Mouse (Mus musculus) intestine, postnatal 0 days (tissue): ENCODE data around the gene Smarcd3. TPM values are rescaled to one million over a fixed set of nuclear protein-coding genes. Genes with fewer than 3 reads are reported as not detected.

Source experiments
- ATAC-seq: fragments of 200-750 bp; cut with Nextera tagmentation; 2 replicates; pipeline ENCODE4 v1.8.0; 2017; ENCODE audit warnings: mild to moderate bottlenecking, moderate TSS enrichment, moderate library complexity
- H3K27ac ChIP-seq: fragments of 300-500 bp; sonication (generic); 2 replicates; pipeline ENCODE4 v1.5.1; 2014; ENCODE audit warnings: mild to moderate bottlenecking, low read depth, low read length, moderate library complexity
- H3K27me3 ChIP-seq: fragments of 300-500 bp; sonication (generic); replicated peaks from 2 replicates; pipeline ENCODE4 v1.6.1; 2014; ENCODE audit warnings: low read length, mixed read lengths; ENCODE audit not compliant: control insufficient read depth, insufficient read depth
- H3K36me3 ChIP-seq: fragments of 300-500 bp; sonication (generic); 2 replicates; pipeline ENCODE4 v1.6.1; 2014; ENCODE audit warnings: mild to moderate bottlenecking, moderate library complexity; ENCODE audit not compliant: control insufficient read depth, insufficient read depth
- H3K4me1 ChIP-seq: fragments of 300-500 bp; sonication (generic); replicated peaks from 2 replicates; pipeline ENCODE4 v1.6.1; 2014; ENCODE audit warnings: antibody characterized with exemption, low read length, mixed read lengths; ENCODE audit not compliant: control insufficient read depth, insufficient read depth
- H3K4me2 ChIP-seq: fragments of 300-500 bp; sonication (generic); replicated peaks from 2 replicates; pipeline ENCODE4 v1.6.1; 2014; ENCODE audit warnings: low read depth, mild to moderate bottlenecking, moderate library complexity
- H3K4me3 ChIP-seq: fragments of 300-500 bp; sonication (generic); 2 replicates; pipeline ENCODE4 v1.5.1; 2014; ENCODE audit warnings: low read depth, low read length
- H3K9ac ChIP-seq: fragments of 300-500 bp; sonication (generic); 2 replicates; pipeline ENCODE4 v1.6.1; 2014; ENCODE audit warnings: mild to moderate bottlenecking, low read depth, low read length
- H3K9me3 ChIP-seq: fragments of 300-500 bp; sonication (generic); 2 replicates; pipeline ENCODE4 v1.6.1; 2016; ENCODE audit warnings: mixed run types; ENCODE audit not compliant: control insufficient read depth
- CTCF ChIP-seq: sonication (generic); IDR thresholded peaks from 2 replicates; pipeline ENCODE4 v1.5.1; 2016; ENCODE audit warnings: low read depth, mild to moderate bottlenecking, control low read depth, antibody characterized with exemption, moderate library complexity
- WGBS: fragments of 180-500 bp; shearing (Covaris S2); extraction: QIAGEN DNeasy Blood & Tissue Kit; methylation state at CpG from one replicate; pipeline ENCODE4 v1.1.7; 2014; 5-methylcytosine and 5-hydroxymethylcytosine counted together
- microRNA counts: library from miRNA; unstranded; fragments of <30 nt; microRNA quantifications from one replicate; lab custom pipeline; 2016
- microRNA-seq: library from miRNA; unstranded; fragments of <30 nt; microRNA quantifications from one replicate; pipeline ENCODE4, GENCODE M21; 2016
- polyA plus RNA-seq: library from polyadenylated mRNA; unstranded; fragments of >200 nt; fragmentation: Nextera tagmentation; extraction: Ambion mirVana; gene quantifications from 2 replicates; pipeline ENCODE4 v1.2.1, GENCODE M21; 2015

Gene Smarcd3
- polyA plus RNA-seq, 1 experiment from 2014 or later = 6.6 TPM

DNA sequence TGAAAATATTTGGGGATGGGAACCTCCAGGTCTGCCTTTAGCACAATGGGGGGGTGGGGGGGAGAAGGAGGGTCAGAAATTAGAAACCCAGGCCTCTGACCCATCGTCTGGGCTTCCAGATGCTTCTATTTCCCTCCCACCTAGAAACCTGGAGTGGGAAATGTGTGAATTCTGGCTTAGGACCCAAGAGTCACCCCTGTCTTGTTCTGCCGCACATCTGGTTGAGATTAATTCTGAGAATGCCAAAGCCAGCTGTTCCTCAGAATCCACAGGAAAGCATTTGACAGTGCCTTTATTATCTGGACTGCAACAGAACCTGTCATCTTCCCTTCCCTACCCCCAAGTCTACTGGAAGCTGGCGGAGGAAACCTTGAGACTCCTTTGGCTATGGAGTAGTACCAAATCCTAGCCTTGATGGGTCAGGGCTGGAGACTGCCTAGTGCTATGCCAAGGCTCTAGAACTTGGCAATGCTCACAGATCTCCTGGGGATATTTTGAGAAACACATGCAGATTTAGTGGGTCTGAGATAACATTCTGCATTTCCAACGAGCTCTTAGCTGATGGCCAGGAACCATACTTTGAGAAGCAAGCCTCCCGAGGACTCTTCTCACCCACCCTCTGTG, 70.5 kb downstream of the Smarcd3 start:
- Histone ChIP-seq H3K36me3 (no peaks in the 10 kb centered on the region), H3K27ac (no peak overlapping the region)
- ATAC-seq = no peak

GRCm38 (mm10) chr5:24551317-24551688, 72.9 kb downstream of the Smarcd3 start:
- H3K4me3 ChIP-seq = no peak overlapping the region
- no peak for TF ChIP-seq CTCF
- 49% methylated on average over 2 of the region's 2 CpGs for WGBS

More for the DNA sequence above, 70.5 kb downstream of the Smarcd3 start:
- no peak overlapping the region for H3K9ac ChIP-seq
- 74% methylated on average over 5 of the region's 5 CpGs for WGBS
- H3K4me3 ChIP-seq = no peak overlapping the region
- 0 out of 2 replicates have a peak, but pooled peaks cover 4% of the 10 kb centered on the region for H3K27me3 ChIP-seq
- no peaks in the 10 kb centered on the region for H3K4me1 ChIP-seq
- H3K9me3 ChIP-seq = no peaks in the 10 kb centered on the region
- no peak for TF ChIP-seq CTCF
- no peak overlapping the region for H3K4me2 ChIP-seq

GRCm38 (mm10) chr5:24550598-24551316, 73.5 kb downstream of the Smarcd3 start:
- H3K36me3 ChIP-seq = no peaks in the 10 kb centered on the region
- no peak overlapping the region for H3K9ac ChIP-seq
- H3K4me2 ChIP-seq = peak overlapping the region; percentile 13; the same call in 1 of the 2 replicates
- no peak overlapping the region for H3K4me3 ChIP-seq
- 27% methylated on average over 26 of the region's 26 CpGs for WGBS
- no peak for ATAC-seq
- H3K9me3 ChIP-seq = no peaks in the 10 kb centered on the region
- TF ChIP-seq CTCF = no peak
- H3K27ac ChIP-seq = no peak overlapping the region
- no peaks in the 10 kb centered on the region for H3K4me1 ChIP-seq
- H3K27me3 ChIP-seq = 0 out of 2 replicates have a peak, but pooled peaks cover 4% of the 10 kb centered on the region

More at GRCm38 (mm10) chr5:24551317-24551688, 72.9 kb downstream of the Smarcd3 start:
- no peak for ATAC-seq
- Histone ChIP-seq H3K9ac (no peak overlapping the region), H3K27ac (no peak overlapping the region), H3K4me2 (0 out of 2 replicates have a peak overlapping the region, but pooled peaks have one; percentile 13), H3K9me3 (no peaks in the 10 kb centered on the region), H3K36me3 (no peaks in the 10 kb centered on the region), H3K27me3 (0 out of 2 replicates have a peak, but pooled peaks cover 4% of the 10 kb centered on the region), H3K4me1 (no peaks in the 10 kb centered on the region)

DNA sequence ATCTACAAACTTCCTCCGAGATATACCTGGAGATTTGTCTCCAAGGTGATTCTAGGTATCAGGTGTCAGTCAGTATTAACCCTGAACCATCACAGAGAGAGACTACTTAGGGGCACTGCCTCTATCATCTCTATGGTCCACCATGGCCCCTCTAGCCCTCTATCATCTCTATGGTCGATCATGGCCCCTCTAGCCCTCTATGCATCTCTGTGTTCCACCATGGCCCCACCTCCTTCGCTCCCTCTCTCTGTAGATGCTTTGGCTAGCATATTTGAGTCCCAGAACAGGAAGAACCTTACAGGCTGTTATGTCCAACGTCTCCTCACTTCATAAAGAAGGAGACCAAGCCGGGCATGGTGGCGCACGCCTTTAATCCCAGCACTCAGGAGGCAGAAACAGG, 81.6 kb downstream of the Smarcd3 start:
- Histone ChIP-seq H3K4me3 (no peak overlapping the region), H3K27ac (no peak overlapping the region), H3K36me3 (no peaks in the 10 kb centered on the region), H3K4me1 (no peaks in the 10 kb centered on the region), H3K4me2 (no peak overlapping the region), H3K27me3 (no peaks in the 10 kb centered on the region; the same call in 1 of the 2 replicates), H3K9me3 (no peaks in the 10 kb centered on the region), H3K9ac (no peak overlapping the region)
- no peak for TF ChIP-seq CTCF
- no peak for ATAC-seq
- 80% methylated on average over 7 of the region's 7 CpGs for WGBS

DNA sequence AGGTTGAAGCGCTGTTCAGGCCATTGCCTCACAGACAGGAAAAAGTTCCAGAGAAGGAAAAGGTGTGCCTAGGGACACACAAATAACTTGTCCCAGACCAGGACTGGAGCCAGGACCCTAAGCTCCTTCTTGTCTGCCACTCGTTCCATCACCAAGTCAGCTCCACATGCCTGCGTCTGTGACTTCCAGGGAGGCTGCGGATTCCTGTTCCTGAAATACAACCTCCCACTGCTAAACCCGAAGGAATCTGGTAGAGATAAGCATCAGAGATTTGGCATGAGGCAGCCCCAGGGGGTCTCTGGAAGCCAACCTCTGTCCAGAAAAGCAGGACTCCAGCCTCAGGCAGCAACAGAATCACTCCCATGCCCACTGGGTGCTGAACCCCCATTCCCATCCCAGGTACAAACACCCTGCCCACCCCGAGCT, 83.1 kb downstream of the Smarcd3 start:
- H3K27ac ChIP-seq = no peak overlapping the region
- H3K36me3 ChIP-seq = no peaks in the 10 kb centered on the region
- no peaks in the 10 kb centered on the region; the same call in 1 of the 2 replicates for H3K27me3 ChIP-seq
- H3K4me2 ChIP-seq = peak overlapping the region; percentile 48
- H3K9me3 ChIP-seq = no peaks in the 10 kb centered on the region
- WGBS = 14% methylated on average over 6 of the region's 6 CpGs
- H3K4me3 ChIP-seq = no peak overlapping the region
- no peak for ATAC-seq
- no peaks in the 10 kb centered on the region for H3K4me1 ChIP-seq
- no peak overlapping the region for H3K9ac ChIP-seq
- no peak for TF ChIP-seq CTCF

MicroRNAs within 50 kb of the gene (microRNA counts, 519-probe panel; counts per million panel counts)
- microRNA mmu-miR-671-3p (lab: Ali Mortazavi, UCI) (361 counts per million, percentile 1 among the panel's probes with 10 or more counts), microRNA mmu-miR-671-5p (lab: Ali Mortazavi, UCI) (not detected)

Small RNAs within 50 kb of the gene (microRNA-seq; reads per million reads assigned to microRNA genes)
- 248 reads per million, percentile 60 among the genes with 10 or more reads in this experiment for gene Mir671

Other genes with a start within 250 kb of the Smarcd3 start
- 0.42 and 0.61 TPM in 2 replicates for gene Atg9b, start 232.3 kb downstream of the Smarcd3 start, polyA plus RNA-seq
- 40.4 and 40.9 TPM in 2 replicates for gene Abcb8, start 230.7 kb downstream of the Smarcd3 start, polyA plus RNA-seq
- 0.08 and 0.17 TPM in 2 replicates for gene Asic3, start 211.0 kb downstream of the Smarcd3 start, polyA plus RNA-seq
- 28.4 and 29.9 TPM in 2 replicates for gene Cdk5, start 200.9 kb downstream of the Smarcd3 start, polyA plus RNA-seq
- gene Slc4a2, start 200.6 kb downstream of the Smarcd3 start, polyA plus RNA-seq = 29.9 and 30.1 TPM in 2 replicates
- gene Fastk, start 179.1 kb downstream of the Smarcd3 start, polyA plus RNA-seq = 66.8 and 67.0 TPM in 2 replicates
- gene Tmub1, start 176.6 kb downstream of the Smarcd3 start, polyA plus RNA-seq = 27.5 and 28.8 TPM in 2 replicates
- 14.9 and 16.6 TPM in 2 replicates for gene Agap3, start 172.2 kb downstream of the Smarcd3 start, polyA plus RNA-seq
- not detected in 2 replicates for gene Gbx1, start 97.2 kb downstream of the Smarcd3 start, polyA plus RNA-seq
- gene Asb10, start 83.4 kb downstream of the Smarcd3 start, polyA plus RNA-seq = 0.09 and 0.18 TPM in 2 replicates
- not detected in 2 replicates for gene 4931409K22Rik, start 67.6 kb downstream of the Smarcd3 start, polyA plus RNA-seq
- 40.1 and 40.5 TPM in 2 replicates for gene Abcf2, start 46.9 kb downstream of the Smarcd3 start, polyA plus RNA-seq
- gene Chpf2, start 37.7 kb downstream of the Smarcd3 start, polyA plus RNA-seq = 23.5 and 24.4 TPM in 2 replicates
- 18.0 and 19.4 TPM in 2 replicates for gene Nub1, start 61.1 kb upstream of the Smarcd3 start, polyA plus RNA-seq
- 2.7 and 2.9 TPM in 2 replicates for gene Wdr86, start 106.3 kb upstream of the Smarcd3 start, polyA plus RNA-seq
- 7.3 and 8.1 TPM in 2 replicates for gene Crygn, start 133.6 kb upstream of the Smarcd3 start, polyA plus RNA-seq
- 147 and 151 TPM in 2 replicates for gene Rheb, start 218.2 kb upstream of the Smarcd3 start, polyA plus RNA-seq